Mouse (Mus musculus) intestine, embryonic 15.5 days (tissue): ENCODE measurements at regions not wholly inside any gene's neighbourhood (a gene's known extent, or its start where the extent isn't known, plus 50 kb on each side); places are given as distances from the start of the nearest gene placed in this dataset.

ENCODE experiments used
- ATAC-seq: fragments of 200-750 bp; cut with Nextera tagmentation; 2 replicates; pipeline ENCODE4 v1.8.0; 2017; ENCODE audit warnings: moderate TSS enrichment, moderate library complexity
- H3K27ac ChIP-seq: fragments of 300-500 bp; sonication (generic); 2 replicates; pipeline ENCODE4 v1.5.1; 2015; ENCODE audit warnings: mild to moderate bottlenecking, inconsistent platforms
- H3K27me3 ChIP-seq: fragments of 300-500 bp; sonication (generic); replicated peaks from 2 replicates; pipeline ENCODE4 v1.6.1; 2015; ENCODE audit warnings: inconsistent platforms
- H3K36me3 ChIP-seq: fragments of 300-500 bp; sonication (generic); 2 replicates; pipeline ENCODE4 v1.6.1; 2015; ENCODE audit warnings: inconsistent platforms
- H3K4me1 ChIP-seq: fragments of 300-500 bp; sonication (generic); replicated peaks from 2 replicates; pipeline ENCODE4 v1.6.1; 2015; ENCODE audit warnings: inconsistent platforms
- H3K4me2 ChIP-seq: fragments of 300-500 bp; sonication (generic); replicated peaks from 2 replicates; pipeline ENCODE4 v1.6.1; 2015; ENCODE audit warnings: mild to moderate bottlenecking, inconsistent platforms
- H3K4me3 ChIP-seq: fragments of 300-500 bp; sonication (generic); replicated peaks from 2 replicates; pipeline ENCODE4 v1.5.1; 2015; ENCODE audit warnings: inconsistent platforms
- H3K9ac ChIP-seq: fragments of 300-500 bp; sonication (generic); 2 replicates; pipeline ENCODE4 v1.6.1; 2015; ENCODE audit warnings: inconsistent platforms
- H3K9me3 ChIP-seq: fragments of 300-500 bp; sonication (generic); 2 replicates; pipeline ENCODE4 v1.6.1; 2016; ENCODE audit warnings: inconsistent platforms
- WGBS: fragments of 180-500 bp; shearing (Covaris S2); methylation state at CpG from one replicate; pipeline ENCODE4 v1.1.7; 2015; 5-methylcytosine and 5-hydroxymethylcytosine counted together

DNA sequence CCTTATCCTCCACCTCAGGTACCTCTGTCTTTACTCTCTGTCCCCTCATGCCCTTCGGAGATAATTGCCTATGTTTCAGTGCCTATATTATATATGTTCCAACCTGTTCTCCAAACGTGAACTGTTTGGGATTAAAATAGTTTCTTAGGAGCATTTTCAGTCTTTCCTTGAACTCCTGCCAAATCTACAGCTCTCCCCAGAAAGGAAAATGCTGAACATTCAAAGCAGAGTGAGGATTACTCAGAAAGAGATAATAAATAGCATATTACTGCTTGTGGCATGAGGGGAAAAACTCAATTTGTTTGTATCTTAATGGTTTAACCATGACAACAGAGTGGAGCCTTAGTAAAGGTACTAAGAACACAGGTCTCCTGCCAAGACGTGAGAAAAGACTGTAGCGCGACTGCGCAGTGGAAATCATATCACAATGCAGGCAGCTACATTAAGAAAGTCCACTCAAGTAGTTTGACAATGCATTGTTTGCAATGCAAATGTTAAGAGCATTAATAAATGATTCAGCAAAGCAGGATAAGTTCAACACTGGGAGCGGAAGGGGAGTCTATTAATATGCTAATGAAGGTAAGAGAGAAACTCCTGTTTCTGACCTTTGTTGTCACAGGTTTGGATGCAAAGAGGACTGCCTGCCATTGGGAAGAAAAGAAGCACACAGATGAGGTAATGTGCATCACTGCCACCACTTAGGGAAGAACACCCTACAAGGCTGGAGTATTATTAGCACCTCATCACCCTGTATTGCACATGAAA is 406.8 kb upstream of the Adamts9 start:
- no peak overlapping the region for H3K4me3 ChIP-seq
- H3K27me3 ChIP-seq, result no peaks in the 10 kb centered on the region
- 70% methylated on average over 7 of the region's 7 CpGs for WGBS
- no peak overlapping the region for H3K27ac ChIP-seq
- no peaks in the 10 kb centered on the region for H3K36me3 ChIP-seq
- no peak overlapping the region for H3K4me2 ChIP-seq
- ATAC-seq, result no peak
- H3K9me3 ChIP-seq, result no peaks in the 10 kb centered on the region
- no peak overlapping the region for H3K9ac ChIP-seq
- no peaks in the 10 kb centered on the region for H3K4me1 ChIP-seq

DNA sequence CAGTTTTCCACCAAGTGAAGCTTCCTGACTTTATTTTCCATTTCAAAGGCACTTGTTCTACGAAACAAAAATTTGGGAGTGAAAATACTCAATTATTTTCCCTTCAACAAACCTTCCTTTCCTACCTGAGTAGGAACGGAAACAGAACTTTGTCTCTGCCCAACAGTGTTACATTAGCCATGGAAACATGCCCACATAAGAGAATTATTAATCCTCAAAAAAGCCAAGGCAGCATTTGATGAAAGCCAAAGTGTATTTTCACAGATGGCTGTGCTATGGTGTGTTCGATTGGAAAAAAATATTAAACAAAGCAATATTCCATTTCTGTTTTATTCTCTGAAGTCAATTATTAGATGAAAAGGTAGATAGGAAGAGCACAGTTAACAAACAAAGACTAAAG is 404.8 kb upstream of the Adamts9 start:
- Histone ChIP-seq H3K27me3 (no peaks in the 10 kb centered on the region), H3K4me1 (no peaks in the 10 kb centered on the region), H3K4me2 (no peak overlapping the region), H3K36me3 (no peaks in the 10 kb centered on the region), H3K9me3 (no peaks in the 10 kb centered on the region), H3K9ac (no peak overlapping the region), H3K4me3 (no peak overlapping the region), H3K27ac (no peak overlapping the region)
- 90% methylated on average over 3 of the region's 3 CpGs for WGBS
- ATAC-seq, result no peak

DNA sequence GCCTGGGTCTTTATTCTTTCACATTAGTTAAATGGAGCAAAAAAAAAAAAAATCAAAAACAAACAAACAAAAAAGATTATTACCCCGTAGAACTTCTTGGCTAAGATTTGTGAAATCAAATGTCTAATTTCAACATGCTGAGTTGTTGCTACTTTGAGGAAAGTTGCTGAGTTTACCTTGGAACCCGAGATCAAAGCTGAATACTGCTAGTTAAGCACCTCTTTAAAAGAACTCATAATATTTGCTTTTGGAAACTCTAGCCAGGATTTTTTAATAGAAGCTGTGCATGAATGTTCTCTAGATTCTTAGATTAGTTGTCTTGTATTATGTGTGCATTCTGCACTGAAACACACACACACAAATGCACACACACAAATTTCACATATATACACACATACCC is 385.4 kb upstream of the Adamts9 start:
- ATAC-seq, result no peak
- H3K27ac ChIP-seq, result no peak overlapping the region
- H3K4me2 ChIP-seq, result no peak overlapping the region
- 71% methylated on average over 2 of the region's 2 CpGs for WGBS
- H3K9me3 ChIP-seq, result no peaks in the 10 kb centered on the region
- H3K36me3 ChIP-seq, result no peaks in the 10 kb centered on the region
- no peaks in the 10 kb centered on the region for H3K27me3 ChIP-seq
- no peak overlapping the region for H3K4me3 ChIP-seq
- H3K9ac ChIP-seq, result no peak overlapping the region
- H3K4me1 ChIP-seq, result no peaks in the 10 kb centered on the region

DNA sequence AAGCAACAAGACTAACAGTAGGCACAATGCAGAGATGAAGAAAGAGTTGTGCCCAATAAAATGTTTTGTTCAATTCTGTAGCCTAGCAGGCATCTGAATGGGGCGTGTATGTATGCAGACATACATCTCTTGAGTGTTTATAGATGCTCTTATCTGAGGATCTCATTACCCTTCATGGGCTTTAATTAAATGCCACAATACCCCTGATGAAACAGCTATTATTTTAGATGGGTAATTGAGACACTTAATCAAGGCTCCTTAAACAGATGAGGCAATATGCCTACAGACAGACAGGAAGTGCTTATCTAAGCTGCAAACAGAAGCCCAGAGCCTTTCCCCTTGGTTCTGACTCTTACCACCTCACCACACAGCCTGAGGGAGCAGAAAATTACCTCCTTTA is 384.6 kb upstream of the Adamts9 start:
- Histone ChIP-seq H3K27me3 (no peaks in the 10 kb centered on the region), H3K4me1 (no peaks in the 10 kb centered on the region), H3K4me2 (no peak overlapping the region), H3K4me3 (no peak overlapping the region), H3K36me3 (no peaks in the 10 kb centered on the region), H3K9me3 (no peaks in the 10 kb centered on the region), H3K27ac (no peak overlapping the region), H3K9ac (no peak overlapping the region)
- ATAC-seq, result no peak
- 83% methylated on average over 1 of the region's 1 CpGs for WGBS

- no peak overlapping the region for H3K4me2 ChIP-seq
- no peak for ATAC-seq
- WGBS, result 64% methylated on average over 3 of the region's 3 CpGs
- no peaks in the 10 kb centered on the region for H3K36me3 ChIP-seq
- H3K4me1 ChIP-seq, result no peaks in the 10 kb centered on the region
- H3K4me3 ChIP-seq, result no peak overlapping the region
- H3K9ac ChIP-seq, result no peak overlapping the region
- no peak overlapping the region for H3K27ac ChIP-seq
- H3K27me3 ChIP-seq, result no peaks in the 10 kb centered on the region
- no peaks in the 10 kb centered on the region for H3K9me3 ChIP-seq
Observed at GRCm38 (mm10) chr6:93323881-93324280, 380.6 kb upstream of the Adamts9 start.

DNA sequence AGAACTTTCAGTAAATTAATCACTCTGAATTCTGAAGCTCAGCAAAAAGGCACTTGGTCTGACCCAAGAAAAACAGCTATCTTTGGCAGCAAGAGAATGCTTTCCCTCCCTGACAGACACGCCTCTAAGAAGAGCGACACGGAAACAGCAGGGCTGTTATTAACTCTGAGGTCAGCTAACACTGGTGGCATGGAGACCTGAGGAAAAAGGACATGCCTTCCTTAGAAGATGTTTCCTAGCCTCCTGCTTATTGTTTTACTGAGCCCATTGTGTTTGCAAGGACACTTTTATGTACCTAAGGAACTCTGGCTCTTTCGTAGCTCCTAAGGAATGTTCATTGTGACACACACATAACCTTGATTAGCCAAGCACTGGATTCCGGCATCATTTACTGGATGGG is 371.3 kb upstream of the Adamts9 start:
- Histone ChIP-seq H3K9me3 (no peaks in the 10 kb centered on the region), H3K36me3 (no peaks in the 10 kb centered on the region), H3K4me3 (no peak overlapping the region), H3K4me2 (no peak overlapping the region), H3K27ac (no peak overlapping the region), H3K27me3 (no peaks in the 10 kb centered on the region), H3K4me1 (no peaks in the 10 kb centered on the region), H3K9ac (no peak overlapping the region)
- 48% methylated on average over 5 of the region's 5 CpGs for WGBS
- no peak for ATAC-seq

DNA sequence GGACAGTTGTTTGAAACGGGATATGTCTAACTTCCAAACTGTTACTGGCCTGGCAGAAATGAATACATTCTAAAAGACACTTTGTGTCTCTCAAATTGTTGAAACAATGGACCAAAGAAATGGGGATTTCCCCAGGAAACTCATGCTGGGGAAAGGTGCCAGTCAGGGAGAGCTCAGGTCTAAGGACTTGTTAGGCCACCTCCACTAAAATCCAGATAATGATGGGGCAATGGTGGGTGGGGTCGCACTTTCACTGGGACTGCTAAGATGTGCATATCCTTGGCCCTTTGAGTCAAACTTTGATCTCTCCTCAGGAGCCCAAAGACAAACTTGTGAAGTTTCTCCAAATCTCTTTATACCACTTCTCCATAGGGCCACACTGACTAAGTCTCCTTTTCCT is 361.9 kb upstream of the Adamts9 start:
- 52% methylated on average over 2 of the region's 2 CpGs for WGBS
- no peak overlapping the region for H3K27ac ChIP-seq
- H3K9me3 ChIP-seq, result no peaks in the 10 kb centered on the region
- H3K4me2 ChIP-seq, result no peak overlapping the region
- no peak overlapping the region for H3K4me3 ChIP-seq
- no peaks in the 10 kb centered on the region for H3K27me3 ChIP-seq
- H3K4me1 ChIP-seq, result no peaks in the 10 kb centered on the region
- H3K36me3 ChIP-seq, result no peaks in the 10 kb centered on the region
- ATAC-seq, result no peak
- H3K9ac ChIP-seq, result no peak overlapping the region

DNA sequence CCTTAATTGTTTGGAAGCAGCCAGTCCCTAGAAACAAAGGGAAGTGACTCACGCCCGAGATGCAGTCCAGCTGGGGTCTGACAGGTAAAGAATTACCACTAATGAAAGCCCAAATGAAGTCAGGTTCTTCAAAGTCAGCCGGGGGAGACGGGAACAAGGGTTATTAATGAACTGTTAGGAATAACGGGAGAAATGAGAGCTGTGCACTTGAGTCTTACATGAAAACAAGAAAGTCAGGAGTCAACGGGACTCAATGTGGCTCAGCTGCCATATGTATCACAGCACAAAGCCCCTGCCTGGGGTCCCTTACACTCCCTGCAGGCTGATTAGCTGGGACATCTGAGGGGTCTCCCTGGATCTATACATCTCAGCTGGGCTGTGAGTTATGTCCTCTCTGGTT is 354.7 kb upstream of the Adamts9 start:
- Histone ChIP-seq H3K9ac (no peak overlapping the region), H3K4me1 (no peaks in the 10 kb centered on the region), H3K4me3 (no peak overlapping the region), H3K27me3 (no peaks in the 10 kb centered on the region), H3K27ac (no peak overlapping the region), H3K4me2 (no peak overlapping the region), H3K36me3 (no peaks in the 10 kb centered on the region), H3K9me3 (no peaks in the 10 kb centered on the region)
- no peak for ATAC-seq
- 15% methylated on average over 6 of the region's 6 CpGs for WGBS

GRCm38 (mm10) chr6:93291711-93292110 is 348.4 kb upstream of the Adamts9 start:
- ATAC-seq, result no peak
- Histone ChIP-seq H3K36me3 (no peaks in the 10 kb centered on the region), H3K27ac (no peak overlapping the region), H3K4me2 (no peak overlapping the region), H3K4me3 (no peak overlapping the region), H3K4me1 (no peaks in the 10 kb centered on the region), H3K9me3 (no peaks in the 10 kb centered on the region), H3K27me3 (no peaks in the 10 kb centered on the region), H3K9ac (no peak overlapping the region)
- whole genome bisulfite sequencing, result 93% methylated on average over 1 of the region's 1 CpGs

- Histone ChIP-seq H3K27ac (no peak overlapping the region), H3K4me1 (no peaks in the 10 kb centered on the region), H3K27me3 (no peaks in the 10 kb centered on the region), H3K4me2 (no peak overlapping the region), H3K9ac (no peak overlapping the region), H3K9me3 (no peaks in the 10 kb centered on the region), H3K36me3 (no peaks in the 10 kb centered on the region), H3K4me3 (no peak overlapping the region)
- 62% methylated on average over 4 of the region's 4 CpGs for WGBS
- no peak for ATAC-seq
Observed at GRCm38 (mm10) chr6:93288421-93288820, 345.1 kb upstream of the Adamts9 start.

DNA sequence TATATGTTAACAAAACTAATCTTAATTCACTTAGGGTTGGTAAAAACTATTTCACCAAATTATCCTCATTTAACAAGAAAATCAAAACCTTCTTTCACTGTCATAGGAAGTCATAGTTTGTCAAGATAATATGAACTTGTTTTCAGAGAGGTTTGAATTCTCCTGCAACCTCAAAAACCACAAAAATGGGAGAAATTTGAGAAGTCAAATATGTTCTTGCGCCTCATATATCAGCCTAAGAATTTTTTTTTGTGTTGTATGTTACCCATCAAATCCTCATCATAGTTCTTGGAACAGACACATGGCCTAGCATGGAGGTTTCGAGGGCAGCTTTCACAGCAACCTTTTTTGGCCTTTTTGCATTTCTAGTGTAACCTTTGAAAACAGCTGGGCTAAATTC is 342.5 kb upstream of the Adamts9 start:
- no peak overlapping the region for H3K4me3 ChIP-seq
- ATAC-seq, result no peak

GRCm38 (mm10) chr6:93281530-93281929 is 338.2 kb upstream of the Adamts9 start:
- Histone ChIP-seq H3K27ac (no peak overlapping the region), H3K27me3 (no peaks in the 10 kb centered on the region), H3K4me1 (no peaks in the 10 kb centered on the region), H3K4me3 (no peak overlapping the region), H3K9me3 (no peaks in the 10 kb centered on the region), H3K9ac (no peak overlapping the region), H3K4me2 (no peak overlapping the region), H3K36me3 (no peaks in the 10 kb centered on the region)
- no peak for ATAC-seq
- WGBS, result 79% methylated on average over 1 of the region's 1 CpGs

More for the DNA sequence above, 342.5 kb upstream of the Adamts9 start:
- Histone ChIP-seq H3K4me1 (no peaks in the 10 kb centered on the region), H3K9me3 (no peaks in the 10 kb centered on the region), H3K4me2 (no peak overlapping the region), H3K9ac (no peak overlapping the region), H3K27me3 (no peaks in the 10 kb centered on the region), H3K36me3 (no peaks in the 10 kb centered on the region), H3K27ac (no peak overlapping the region)
- 74% methylated on average over 2 of the region's 2 CpGs for WGBS

GRCm38 (mm10) chr6:93273917-93274513 is 330.7 kb upstream of the Adamts9 start:
- Histone ChIP-seq H3K9ac (no peak overlapping the region), H3K4me2 (no peak overlapping the region), H3K36me3 (no peaks in the 10 kb centered on the region), H3K4me1 (no peaks in the 10 kb centered on the region), H3K27ac (no peak overlapping the region), H3K9me3 (no peaks in the 10 kb centered on the region), H3K27me3 (no peaks in the 10 kb centered on the region), H3K4me3 (no peak overlapping the region)
- WGBS, result 32% methylated on average over 12 of the region's 12 CpGs
- ATAC-seq, result no peak
